Mouse (Mus musculus) forebrain, embryonic 12.5 days (tissue): ENCODE data around the gene Inppl1. TPM values are rescaled to one million over a fixed set of nuclear protein-coding genes. Genes with fewer than 3 reads are reported as not detected.

Source experiments
- ATAC-seq: fragments of 200-750 bp; cut with Nextera tagmentation; 2 replicates; pipeline ENCODE4 v1.8.0; 2017; ENCODE audit warnings: moderate TSS enrichment; ENCODE audit not compliant: low FRiP score
- H3K27ac ChIP-seq: fragments of 300-500 bp; sonication (generic); 2 replicates; pipeline ENCODE4 v1.5.1; 2016; ENCODE audit warnings: mild to moderate bottlenecking
- H3K27me3 ChIP-seq: fragments of 300-500 bp; sonication (generic); 2 replicates; pipeline ENCODE4 v1.6.1; 2016; ENCODE audit warnings: mild to moderate bottlenecking
- H3K36me3 ChIP-seq: fragments of 300-500 bp; sonication (generic); replicated peaks from 2 replicates; pipeline ENCODE4 v1.6.1; 2016; ENCODE audit warnings: mild to moderate bottlenecking
- H3K4me1 ChIP-seq: fragments of 300-500 bp; sonication (generic); 2 replicates; pipeline ENCODE4 v1.6.1; 2016
- H3K4me2 ChIP-seq: fragments of 300-500 bp; sonication (generic); 2 replicates; pipeline ENCODE4 v1.6.1; 2016; ENCODE audit warnings: mild to moderate bottlenecking, moderate library complexity
- H3K4me3 ChIP-seq: fragments of 300-500 bp; sonication (generic); replicated peaks from 2 replicates; pipeline ENCODE4 v1.5.1; 2016; ENCODE audit warnings: mild to moderate bottlenecking
- H3K9ac ChIP-seq: fragments of 300-500 bp; sonication (generic); 2 replicates; pipeline ENCODE4 v1.6.1; 2016; ENCODE audit warnings: mild to moderate bottlenecking
- H3K9me3 ChIP-seq: fragments of 300-500 bp; sonication (generic); 2 replicates; pipeline ENCODE4 v1.6.1; 2016
- WGBS: fragments of 180-500 bp; shearing (Covaris S2); methylation state at CpG from one replicate; pipeline ENCODE4 v1.1.7; 2016; 5-methylcytosine and 5-hydroxymethylcytosine counted together
- polyA plus RNA-seq: library from polyadenylated mRNA; unstranded; fragments of >200 nt; fragmentation: Nextera tagmentation; extraction: Ambion mirVana; gene quantifications from 2 replicates; pipeline ENCODE4 v1.2.1, GENCODE M21; 2016

The Inppl1 gene
- 33.0 and 41.4 TPM in 2 replicates for polyA plus RNA-seq

GRCm38 (mm10) chr7:101837606-101838471 lies at the start of gene Inppl1:
Gene Inppl1 (minus strand): TSS chr7:101838229.
- Histone ChIP-seq H3K27ac (peak within 1 kb of the TSS; percentile 89), H3K4me2 (peak within 1 kb of the TSS; percentile 90), H3K4me1 (peaks cover 53% of the 10 kb centered on the region), H3K4me3 (peak within 1 kb of the TSS; percentile 82), H3K27me3 (no peaks in the 10 kb centered on the region), H3K36me3 (peaks cover 14% of the 10 kb centered on the region), H3K9ac (peak within 1 kb of the TSS; percentile 96), H3K9me3 (no peaks in the 10 kb centered on the region)
- under 1% methylated on average over 64 of the region's 64 CpGs for WGBS
- ATAC-seq: peak; percentile 77

- no peak overlapping the region for H3K4me2 ChIP-seq
- no peak overlapping the region for H3K27ac ChIP-seq
- no peak overlapping the region for H3K4me3 ChIP-seq
- no peaks in the 10 kb centered on the region for H3K36me3 ChIP-seq
- H3K9me3 ChIP-seq: no peaks in the 10 kb centered on the region
- WGBS: 92% methylated on average over 6 of the region's 6 CpGs
- H3K4me1 ChIP-seq: no peaks in the 10 kb centered on the region
- peaks cover 5% of the 10 kb centered on the region; the same call in 1 of the 2 replicates for H3K27me3 ChIP-seq
- H3K9ac ChIP-seq: no peak overlapping the region
- ATAC-seq: no peak
Measured at GRCm38 (mm10) chr7:101886274-101886673, 48.2 kb upstream of the Inppl1 start.

GRCm38 (mm10) chr7:101884160-101884559 lies 46.1 kb upstream of the Inppl1 start:
- H3K9me3 ChIP-seq: no peaks in the 10 kb centered on the region
- 97% methylated on average over 4 of the region's 4 CpGs for WGBS
- no peak overlapping the region for H3K4me2 ChIP-seq
- 0 out of 2 replicates have a peak, but pooled peaks cover 2% of the 10 kb centered on the region for H3K27me3 ChIP-seq
- no peak for ATAC-seq
- H3K9ac ChIP-seq: no peak overlapping the region
- no peaks in the 10 kb centered on the region for H3K36me3 ChIP-seq
- H3K4me3 ChIP-seq: no peak overlapping the region
- H3K4me1 ChIP-seq: no peaks in the 10 kb centered on the region
- no peak overlapping the region for H3K27ac ChIP-seq

- WGBS: 69% methylated on average over 9 of the region's 9 CpGs
- Histone ChIP-seq H3K4me1 (no peaks in the 10 kb centered on the region), H3K4me3 (no peak overlapping the region), H3K27me3 (no peaks in the 10 kb centered on the region), H3K27ac (no peak overlapping the region), H3K4me2 (no peak overlapping the region), H3K9ac (no peak overlapping the region), H3K9me3 (no peaks in the 10 kb centered on the region), H3K36me3 (no peaks in the 10 kb centered on the region)
- no peak for ATAC-seq
Measured at GRCm38 (mm10) chr7:101882413-101883154, 44.6 kb upstream of the Inppl1 start.

- no peak overlapping the region for H3K4me2 ChIP-seq
- no peak overlapping the region for H3K9ac ChIP-seq
- H3K36me3 ChIP-seq: no peaks in the 10 kb centered on the region
- H3K4me1 ChIP-seq: no peaks in the 10 kb centered on the region
- H3K4me3 ChIP-seq: no peak overlapping the region
- H3K27ac ChIP-seq: no peak overlapping the region
- ATAC-seq: no peak
- H3K27me3 ChIP-seq: no peaks in the 10 kb centered on the region
- WGBS: 66% methylated on average over 4 of the region's 4 CpGs
- no peaks in the 10 kb centered on the region for H3K9me3 ChIP-seq
Measured at GRCm38 (mm10) chr7:101880855-101881254, 42.8 kb upstream of the Inppl1 start.

GRCm38 (mm10) chr7:101875978-101876377 lies 37.9 kb upstream of the Inppl1 start:
- no peak for ATAC-seq
- no peaks in the 10 kb centered on the region for H3K4me1 ChIP-seq
- H3K9ac ChIP-seq: no peak overlapping the region
- H3K27ac ChIP-seq: no peak overlapping the region
- H3K27me3 ChIP-seq: no peaks in the 10 kb centered on the region
- no peaks in the 10 kb centered on the region for H3K9me3 ChIP-seq
- H3K4me2 ChIP-seq: no peak overlapping the region
- no peak overlapping the region for H3K4me3 ChIP-seq
- no peaks in the 10 kb centered on the region for H3K36me3 ChIP-seq
- WGBS: 89% methylated on average over 1 of the region's 1 CpGs

GRCm38 (mm10) chr7:101871296-101871695 lies 33.3 kb upstream of the Inppl1 start:
- Histone ChIP-seq H3K9ac (no peak overlapping the region), H3K4me3 (no peak overlapping the region), H3K4me2 (no peak overlapping the region), H3K4me1 (peaks cover 4% of the 10 kb centered on the region), H3K36me3 (no peaks in the 10 kb centered on the region), H3K9me3 (no peaks in the 10 kb centered on the region), H3K27ac (no peak overlapping the region), H3K27me3 (no peaks in the 10 kb centered on the region)
- 88% methylated on average over 3 of the region's 3 CpGs for whole genome bisulfite sequencing
- ATAC-seq: no peak

GRCm38 (mm10) chr7:101870629-101871028 lies 32.6 kb upstream of the Inppl1 start, which contains the start of gene Folr1:
Gene Folr1 (minus strand): TSS chr7:101870788.
- 84% methylated on average over 2 of the region's 2 CpGs for WGBS
- no peak within 1 kb of the TSS for H3K27ac ChIP-seq

GRCm38 (mm10) chr7:101869163-101869500 lies 31.1 kb upstream of the Inppl1 start:
- Histone ChIP-seq H3K4me1 (peaks cover 4% of the 10 kb centered on the region), H3K4me3 (no peak overlapping the region), H3K27ac (peak overlapping the region; percentile 31), H3K36me3 (no peaks in the 10 kb centered on the region), H3K4me2 (no peak overlapping the region), H3K27me3 (no peaks in the 10 kb centered on the region), H3K9me3 (no peaks in the 10 kb centered on the region), H3K9ac (no peak overlapping the region)
- WGBS: 61% methylated on average over 7 of the region's 7 CpGs
- ATAC-seq: no peak

More at GRCm38 (mm10) chr7:101870629-101871028, 32.6 kb upstream of the Inppl1 start, which contains the start of gene Folr1:
- ATAC-seq: no peak
- Histone ChIP-seq H3K27me3 (no peaks in the 10 kb centered on the region), H3K9me3 (no peaks in the 10 kb centered on the region), H3K36me3 (no peaks in the 10 kb centered on the region), H3K4me3 (no peak within 1 kb of the TSS), H3K4me1 (peaks cover 4% of the 10 kb centered on the region), H3K4me2 (no peak within 1 kb of the TSS), H3K9ac (no peak within 1 kb of the TSS)

GRCm38 (mm10) chr7:101868241-101869162 lies 30.5 kb upstream of the Inppl1 start:
- Histone ChIP-seq H3K4me2 (no peak overlapping the region), H3K27me3 (no peaks in the 10 kb centered on the region), H3K4me3 (no peak overlapping the region), H3K27ac (peak overlapping the region; percentile 31), H3K9ac (no peak overlapping the region), H3K36me3 (no peaks in the 10 kb centered on the region), H3K9me3 (no peaks in the 10 kb centered on the region), H3K4me1 (peaks cover 4% of the 10 kb centered on the region)
- ATAC-seq: no peak
- WGBS: 53% methylated on average over 13 of the region's 13 CpGs

GRCm38 (mm10) chr7:101867482-101867881 lies 29.5 kb upstream of the Inppl1 start:
- H3K4me3 ChIP-seq: no peak overlapping the region
- no peaks in the 10 kb centered on the region for H3K27me3 ChIP-seq
- H3K4me2 ChIP-seq: no peak overlapping the region
- no peak overlapping the region for H3K27ac ChIP-seq
- no peaks in the 10 kb centered on the region for H3K9me3 ChIP-seq
- WGBS: 92% methylated on average over 4 of the region's 4 CpGs
- ATAC-seq: no peak
- H3K36me3 ChIP-seq: no peaks in the 10 kb centered on the region
- H3K4me1 ChIP-seq: peaks cover 4% of the 10 kb centered on the region
- H3K9ac ChIP-seq: no peak overlapping the region
